Mouse (Mus musculus) bone marrow macrophage, adult 2 months (primary cell): Measurements from ENCODE around the gene Cd6.

Source experiments
- CTCF ChIP-seq: IDR thresholded peaks from 2 replicates; pipeline ENCODE4 v1.5.1; 2012; ENCODE audit warnings: low read depth, mild to moderate bottlenecking, low read length, moderate library complexity
- POLR2A ChIP-seq: IDR thresholded peaks from 2 replicates; pipeline ENCODE4 v1.6.1; 2012; ENCODE audit warnings: mild to moderate bottlenecking, low read depth, low read length, borderline replicate concordance

- TF ChIP-seq POLR2A (no peak), CTCF (no peak)
Observed at GRCm38 (mm10) chr19:10769429-10770195, 60.2 kb downstream of the Cd6 start.
